Mouse (Mus musculus) olfactory bulb, adult 2 months (tissue): ENCODE measurements around the gene Wdr13.

Experiments
- CTCF ChIP-seq: fragments of 200-500 bp; IDR thresholded peaks from 2 replicates; pipeline ENCODE4 v1.5.1; 2012; ENCODE audit warnings: low read depth, mild to moderate bottlenecking, low read length, moderate library complexity; ENCODE audit not compliant: insufficient read depth
- POLR2A ChIP-seq: fragments of 200-500 bp; IDR thresholded peaks from 2 replicates; pipeline ENCODE4 v1.6.1; 2012; ENCODE audit warnings: mild to moderate bottlenecking, low read depth, low read length, moderate library complexity; ENCODE audit not compliant: insufficient read depth

DNA sequence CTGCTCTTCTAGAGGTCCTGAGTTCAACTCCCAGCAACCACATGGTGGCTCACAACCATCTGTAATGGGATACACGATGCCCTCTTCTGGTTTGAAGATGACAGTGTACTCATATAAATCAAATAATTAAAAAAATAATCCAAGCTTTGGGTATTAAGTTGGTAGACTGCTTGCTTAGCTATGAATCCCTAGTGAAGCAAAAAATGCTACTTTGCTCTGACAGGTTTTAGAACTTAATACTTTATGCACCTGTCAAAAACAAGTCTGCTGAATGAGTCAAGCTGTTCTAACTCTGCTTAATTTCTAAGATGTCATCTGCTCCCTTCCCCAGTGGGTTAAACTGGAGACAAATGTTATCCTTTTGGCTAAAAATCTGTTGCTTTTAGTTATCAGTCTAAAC, 6.8 kb upstream of the Wdr13 start:
- TF ChIP-seq CTCF = no peak
- TF ChIP-seq POLR2A = no peak
